Mouse (Mus musculus) embryo, embryonic 10 days (tissue): ENCODE data around the gene Phtf1.

ENCODE experiments used
- DNase-seq: peaks from one replicate; pipeline ENCODE4 v3.0.0-alpha.2; 2015; ENCODE audit warnings: low spot score

Gene Phtf1

GRCm38 (mm10) chr3:104020101-104020500 is 52.2 kb downstream of the Phtf1 start:
- DNase-seq: no peak

- DNase-seq: peak; percentile 29
Measured at GRCm38 (mm10) chr3:104026938-104027337, 59.0 kb downstream of the Phtf1 start.

GRCm38 (mm10) chr3:104032086-104032485 is 64.2 kb downstream of the Phtf1 start:
- DNase-seq: no peak

- no peak for DNase-seq
Measured at GRCm38 (mm10) chr3:104032747-104033146, 64.8 kb downstream of the Phtf1 start.

GRCm38 (mm10) chr3:104059001-104059622 is 91.2 kb downstream of the Phtf1 start:
- DNase-seq: peak; percentile 34

GRCm38 (mm10) chr3:104069395-104069794 is 101.5 kb downstream of the Phtf1 start:
- no peak for DNase-seq
